Mouse (Mus musculus) kidney, postnatal 36 days (tissue): ENCODE results near the gene Ganab.

ENCODE experiments used
- DNase-seq, 2 experiments: peaks; one replicate each; pipeline ENCODE4 v3.0.0; 2021 to 2022; ENCODE audit warnings: mixed read lengths in 2 of 2

Ganab gene

GRCm38 (mm10) chr19:8930117-8930516, 32.2 kb downstream of the Ganab start:
- DNase-seq: no peak

GRCm38 (mm10) chr19:8930771-8931170, 32.9 kb downstream of the Ganab start:
- no peak for DNase-seq

GRCm38 (mm10) chr19:8936736-8937135, 38.9 kb downstream of the Ganab start:
- DNase-seq: no peak

- DNase-seq: no peak
Measured at GRCm38 (mm10) chr19:8940526-8941133, 42.8 kb downstream of the Ganab start.

- DNase-seq: no peak
Measured at GRCm38 (mm10) chr19:8941136-8941514, 43.3 kb downstream of the Ganab start.

- DNase-seq: peak; percentile 97 to 99
Measured at GRCm38 (mm10) chr19:8941515-8942217, 43.8 kb downstream of the Ganab start, which contains the start of gene Mta2. TSS of gene Mta2 (plus strand) at chr19:8941875.

GRCm38 (mm10) chr19:8942276-8942964, 44.5 kb downstream of the Ganab start:
- peak; percentile 64 to 75 for DNase-seq

- DNase-seq: no peak
Measured at GRCm38 (mm10) chr19:8943047-8943446, 45.2 kb downstream of the Ganab start.

GRCm38 (mm10) chr19:8944062-8944461, 46.2 kb downstream of the Ganab start:
- peak; percentile 31 to 49 for DNase-seq

- peak; percentile 77 to 89 for DNase-seq
Measured at GRCm38 (mm10) chr19:8944750-8945149, 46.9 kb downstream of the Ganab start.

GRCm38 (mm10) chr19:8945251-8945650, 47.4 kb downstream of the Ganab start:
- DNase-seq: no peak

- no peak for DNase-seq
Measured at GRCm38 (mm10) chr19:8946929-8947328, 49.1 kb downstream of the Ganab start.

GRCm38 (mm10) chr19:8950190-8950589, 52.3 kb downstream of the Ganab start:
- no peak for DNase-seq

- no peak for DNase-seq
Measured at GRCm38 (mm10) chr19:8952241-8952640, 54.4 kb downstream of the Ganab start.

GRCm38 (mm10) chr19:8953135-8954039, 55.5 kb downstream of the Ganab start, which contains the start of gene Tut1:
TSS of gene Tut1 (plus strand) at chr19:8953847.
- peak; percentile 91 to 96 for DNase-seq

GRCm38 (mm10) chr19:8954171-8954570, 56.3 kb downstream of the Ganab start:
- no peak for DNase-seq

GRCm38 (mm10) chr19:8962256-8962655, 64.4 kb downstream of the Ganab start:
- DNase-seq: peak in 1 of 2 experiments; percentile 43

GRCm38 (mm10) chr19:8965075-8965474, 67.2 kb downstream of the Ganab start:
- no peak for DNase-seq

GRCm38 (mm10) chr19:8965771-8966170, 67.9 kb downstream of the Ganab start:
- DNase-seq: no peak

- peak in 1 of 2 experiments; percentile 37 for DNase-seq
Measured at GRCm38 (mm10) chr19:8966198-8966589, 68.3 kb downstream of the Ganab start.
